Mouse (Mus musculus) gastrocnemius, postnatal 10 days (tissue): ENCODE data around the gene Pskh1. TPM values are rescaled to one million over a fixed set of nuclear protein-coding genes. Genes with fewer than 3 reads are reported as not detected.

Experiments
- DNase-seq: peaks from one replicate; pipeline ENCODE4 v3.0.0; 2021; ENCODE audit warnings: mixed read lengths
- total RNA-seq, 2 experiments: library from RNA; stranded (reverse); gene quantifications; 2 replicates each; pipeline ENCODE4 v1.2.3; 2021

Pskh1 gene
- total RNA-seq, 2 experiments from 2014 or later, result 15.2 to 17.5 TPM

GRCm38 (mm10) chr8:105892432-105892831, 7.8 kb upstream of the Pskh1 start:
- DNase-seq, result no peak

- DNase-seq, result peak; percentile 72
These were observed 6.9 kb upstream of the Pskh1 start, which contains the start of gene Nrn1l for GRCm38 (mm10) chr8:105893339-105893738. Gene Nrn1l (plus strand): TSS chr8:105893567.

GRCm38 (mm10) chr8:105897801-105898480, 2.3 kb upstream of the Pskh1 start:
- DNase-seq, result no peak

GRCm38 (mm10) chr8:105900941-105901616, 838 bp downstream of the Pskh1 start:
- DNase-seq, result no peak

GRCm38 (mm10) chr8:105919390-105919789, 19.1 kb downstream of the Pskh1 start:
- no peak for DNase-seq

GRCm38 (mm10) chr8:105925123-105925522, 24.9 kb downstream of the Pskh1 start:
- DNase-seq, result no peak

GRCm38 (mm10) chr8:105930602-105931001, 30.4 kb downstream of the Pskh1 start:
- DNase-seq, result peak; percentile 92

GRCm38 (mm10) chr8:105931271-105931670, 31.0 kb downstream of the Pskh1 start:
- DNase-seq, result no peak

GRCm38 (mm10) chr8:105932525-105932924, 32.3 kb downstream of the Pskh1 start:
- DNase-seq, result no peak

- no peak for DNase-seq
These were observed 33.5 kb downstream of the Pskh1 start, which contains the start of gene Ctrl for GRCm38 (mm10) chr8:105933762-105934161. Gene Ctrl (minus strand): TSS chr8:105933862.

- DNase-seq, result no peak
These were observed 34.9 kb downstream of the Pskh1 start for GRCm38 (mm10) chr8:105935105-105935504.

GRCm38 (mm10) chr8:105935863-105936603, 35.8 kb downstream of the Pskh1 start:
- no peak for DNase-seq

GRCm38 (mm10) chr8:105936866-105937475, 36.7 kb downstream of the Pskh1 start:
- peak; percentile 78 for DNase-seq

- peak; percentile 46 for DNase-seq
These were observed 37.5 kb downstream of the Pskh1 start for GRCm38 (mm10) chr8:105937496-105938305.

- no peak for DNase-seq
These were observed 38.0 kb downstream of the Pskh1 start, which contains the start of gene Psmb10 for GRCm38 (mm10) chr8:105938306-105938669. Gene Psmb10 (minus strand): TSS chr8:105938444.

- no peak for DNase-seq
These were observed 41.8 kb downstream of the Pskh1 start for GRCm38 (mm10) chr8:105942026-105942425.

GRCm38 (mm10) chr8:105942542-105942941, 42.3 kb downstream of the Pskh1 start:
- no peak for DNase-seq

GRCm38 (mm10) chr8:105943321-105943739, 43.1 kb downstream of the Pskh1 start, which contains the start of gene Lcat:
Gene Lcat (minus strand): TSS chr8:105943382.
- no peak for DNase-seq

- DNase-seq, result peak; percentile 53
These were observed 49.1 kb downstream of the Pskh1 start for GRCm38 (mm10) chr8:105949350-105949749.

- DNase-seq, result peak; percentile 53
These were observed 50.9 kb downstream of the Pskh1 start for GRCm38 (mm10) chr8:105951057-105951659.

GRCm38 (mm10) chr8:105956556-105956955, 56.3 kb downstream of the Pskh1 start:
- DNase-seq, result no peak
